Mouse (Mus musculus) ES-Bruce4 (cell line): ENCODE results near the gene Agbl4.

Source experiments
- CTCF ChIP-seq: IDR thresholded peaks from one replicate; pipeline ENCODE4 v1.8.1; 2011; ENCODE audit warnings: low read depth, low read length
- EP300 ChIP-seq: IDR thresholded peaks from 2 replicates; pipeline ENCODE4 v1.6.1; 2011; ENCODE audit warnings: low read depth, low read length; ENCODE audit not compliant: insufficient read depth

- TF ChIP-seq CTCF, result no peak
- TF ChIP-seq EP300, result no peak
These were observed 1199.8 kb downstream of the Agbl4 start for GRCm38 (mm10) chr4:111597249-111597661.
